Mouse (Mus musculus) thymus, adult 2 months (tissue): ENCODE data around the gene Hoxc6. TPM values are rescaled to one million over a fixed set of nuclear protein-coding genes. Genes with fewer than 3 reads are reported as not detected.

ENCODE experiments used
- DNase-seq: peaks from one replicate; pipeline ENCODE4 v3.0.0; 2021
- H3K27ac ChIP-seq: fragments of 200-500 bp; 2 replicates; pipeline ENCODE4 v1.5.1; 2012; ENCODE audit warnings: low read length, control low read depth; ENCODE audit not compliant: control insufficient read depth, insufficient read depth
- H3K27me3 ChIP-seq: fragments of 200-500 bp; 2 replicates; pipeline ENCODE4 v1.6.1; 2012; ENCODE audit warnings: mild to moderate bottlenecking, low read length, moderate library complexity, mixed read lengths; ENCODE audit not compliant: control insufficient read depth, insufficient read depth
- H3K36me3 ChIP-seq: fragments of 200-500 bp; 2 replicates; pipeline ENCODE4 v1.6.1; 2012; ENCODE audit warnings: mild to moderate bottlenecking, low read length, moderate library complexity; ENCODE audit not compliant: control insufficient read depth, insufficient read depth
- H3K4me1 ChIP-seq: fragments of 200-500 bp; replicated peaks from 2 replicates; pipeline ENCODE4 v1.6.1; 2012; ENCODE audit warnings: low read length; ENCODE audit not compliant: control insufficient read depth, insufficient read depth
- H3K4me3 ChIP-seq: fragments of 200-500 bp; 2 replicates; pipeline ENCODE4 v1.5.1; 2012; ENCODE audit warnings: mild to moderate bottlenecking, low read length, control low read depth, moderate library complexity; ENCODE audit not compliant: control insufficient read depth, insufficient read depth
- CTCF ChIP-seq: fragments of 200-500 bp; IDR thresholded peaks from 2 replicates; pipeline ENCODE4 v1.5.1; 2012; ENCODE audit warnings: mild to moderate bottlenecking, control low read depth, low read length, moderate library complexity, borderline replicate concordance; ENCODE audit not compliant: control insufficient read depth, poor library complexity, insufficient read depth; ENCODE audit errors: extremely low read depth
- POLR2A ChIP-seq: fragments of 200-500 bp; IDR thresholded peaks from 2 replicates; pipeline ENCODE4 v1.6.1; 2012; ENCODE audit warnings: mild to moderate bottlenecking, low read length, control low read depth, moderate library complexity; ENCODE audit not compliant: control insufficient read depth, poor library complexity, insufficient read depth; ENCODE audit errors: extremely low read depth
- WGBS: fragments of 180-500 bp; shearing (Covaris S2); methylation state at CpG from one replicate; pipeline ENCODE4 v1.1.7; 2018; 5-methylcytosine and 5-hydroxymethylcytosine counted together
- polyA plus RNA-seq: library from polyadenylated mRNA; depleted of rRNA; stranded (reverse); fragments of >200 nt; gene quantifications from 2 replicates; pipeline ENCODE4 v1.2.3, GENCODE M21; 2012

The Hoxc6 gene
- polyA plus RNA-seq, 1 experiment, result 0.23 TPM

GRCm38 (mm10) chr15:102980912-102981311 is 17.1 kb upstream of the Hoxc6 start:
- H3K36me3 ChIP-seq, result no peaks in the 10 kb centered on the region
- 8% methylated on average over 14 of the region's 14 CpGs for WGBS
- H3K27me3 ChIP-seq, result peaks cover 37% of the 10 kb centered on the region
- H3K4me1 ChIP-seq, result no peaks in the 10 kb centered on the region
- no peak overlapping the region for H3K27ac ChIP-seq
- no peak for TF ChIP-seq CTCF
- no peak overlapping the region for H3K4me3 ChIP-seq
- no peak for DNase-seq

- Histone ChIP-seq H3K27me3 (peaks cover 34% of the 10 kb centered on the region), H3K27ac (no peak overlapping the region), H3K4me1 (no peaks in the 10 kb centered on the region), H3K36me3 (no peaks in the 10 kb centered on the region), H3K4me3 (no peak overlapping the region)
- 5% methylated on average over 88 of the region's 88 CpGs for whole genome bisulfite sequencing
- TF ChIP-seq CTCF (no peak), POLR2A (no peak)
- no peak for DNase-seq
These were observed 16.4 kb upstream of the Hoxc6 start for GRCm38 (mm10) chr15:102981379-102982288.

DNA sequence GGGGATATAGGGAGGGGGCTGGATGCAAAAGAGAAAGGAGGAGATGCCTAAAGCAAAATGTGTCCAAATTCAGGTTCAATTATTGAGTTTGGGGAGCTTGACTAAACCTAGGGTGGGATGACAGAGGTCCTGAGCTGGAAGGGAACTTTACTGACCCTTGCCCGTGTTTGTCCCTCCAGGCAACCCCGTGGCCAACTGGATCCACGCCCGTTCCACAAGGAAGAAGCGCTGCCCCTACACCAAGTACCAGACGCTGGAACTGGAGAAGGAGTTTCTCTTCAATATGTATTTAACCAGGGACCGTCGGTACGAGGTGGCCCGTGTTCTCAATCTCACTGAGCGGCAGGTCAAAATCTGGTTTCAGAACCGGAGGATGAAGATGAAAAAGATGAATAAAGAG is 14.3 kb upstream of the Hoxc6 start:
- Histone ChIP-seq H3K27me3 (peaks cover 20% of the 10 kb centered on the region), H3K27ac (no peak overlapping the region), H3K36me3 (no peaks in the 10 kb centered on the region), H3K4me3 (no peak overlapping the region), H3K4me1 (no peaks in the 10 kb centered on the region)
- DNase-seq, result no peak
- 19% methylated on average over 12 of the region's 12 CpGs for WGBS
- TF ChIP-seq POLR2A (no peak), CTCF (no peak)

DNA sequence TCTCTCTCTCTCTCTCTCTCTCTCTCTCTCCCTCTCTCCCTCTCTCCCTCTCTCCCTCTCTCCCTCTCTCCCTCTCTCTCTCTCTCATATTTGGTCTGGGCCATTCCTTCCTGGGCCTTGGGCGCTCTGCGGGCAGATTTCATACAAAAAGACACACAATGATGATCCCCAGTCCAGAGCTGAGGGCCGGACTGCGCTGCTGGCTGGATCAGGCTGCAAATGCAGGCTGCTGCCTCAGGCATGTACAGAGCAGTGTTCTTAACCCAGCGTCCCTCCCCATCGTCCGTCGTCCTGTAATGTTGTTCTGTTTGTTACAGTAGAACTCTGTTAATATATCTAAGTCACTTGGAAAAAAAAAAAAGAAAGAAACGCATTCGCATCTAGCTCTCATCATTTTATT is 13.5 kb upstream of the Hoxc6 start:
- WGBS, result 28% methylated on average over 10 of the region's 10 CpGs
- DNase-seq, result no peak
- Histone ChIP-seq H3K4me3 (no peak overlapping the region), H3K27ac (no peak overlapping the region), H3K27me3 (peaks cover 18% of the 10 kb centered on the region), H3K4me1 (no peaks in the 10 kb centered on the region), H3K36me3 (no peaks in the 10 kb centered on the region)
- TF ChIP-seq CTCF (no peak), POLR2A (no peak)

DNA sequence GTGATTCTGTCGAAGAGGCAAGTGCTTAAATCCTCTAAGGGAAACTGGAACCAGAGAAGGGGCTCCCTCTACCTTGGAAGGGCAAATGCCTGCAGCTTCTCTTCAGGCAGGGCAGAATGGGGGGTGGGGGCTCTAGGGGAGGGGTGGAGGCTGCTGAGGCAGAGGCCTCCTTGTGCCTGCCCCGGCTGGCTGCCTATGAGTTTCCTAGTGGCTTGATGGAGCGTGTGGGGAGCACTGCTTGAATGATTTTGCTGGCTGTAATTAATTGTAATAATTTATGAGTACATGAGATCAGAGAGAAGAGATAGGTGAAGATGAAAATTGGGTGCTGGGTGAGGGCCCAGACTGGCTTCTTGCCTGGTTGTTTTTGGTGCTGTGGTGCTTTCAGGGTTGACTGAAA is 13.1 kb upstream of the Hoxc6 start:
- peaks cover 20% of the 10 kb centered on the region for H3K27me3 ChIP-seq

GRCm38 (mm10) chr15:102987124-102987833 is 10.8 kb upstream of the Hoxc6 start:
- Histone ChIP-seq H3K4me1 (no peaks in the 10 kb centered on the region), H3K4me3 (no peak overlapping the region), H3K27ac (no peak overlapping the region), H3K27me3 (peaks cover 25% of the 10 kb centered on the region), H3K36me3 (no peaks in the 10 kb centered on the region)
- peak; percentile 85 for TF ChIP-seq CTCF
- no peak for TF ChIP-seq POLR2A
- DNase-seq, result peak; percentile 76
- WGBS, result 7% methylated on average over 21 of the region's 21 CpGs

More for the DNA sequence above, 13.1 kb upstream of the Hoxc6 start:
- Histone ChIP-seq H3K4me3 (no peak overlapping the region), H3K27ac (no peak overlapping the region), H3K4me1 (no peaks in the 10 kb centered on the region), H3K36me3 (no peaks in the 10 kb centered on the region)
- DNase-seq, result no peak
- TF ChIP-seq CTCF (no peak), POLR2A (no peak)
- 42% methylated on average over 3 of the region's 3 CpGs for WGBS
